Mouse (Mus musculus): ENCODE results near the gene Chil5. TPM values are rescaled to one million over a fixed set of nuclear protein-coding genes. Genes with fewer than 3 reads are reported as not detected.

The Chil5 gene
- 0.31 TPM for polyA plus RNA-seq (2014; fragmentation: Illumina TruSeq; extraction: RNeasy Lipid Tissue Mini Kit (QIAGEN cat#74804); ENCODE audit: low read depth, low replicate concordance)

GRCm38 (mm10) chr3:106032781-106033180 lies at the start of gene Chil5:
Chil5 (minus strand) TSS chr3:106032814.

GRCm38 (mm10) chr3:106014546-106014945 lies 18.1 kb downstream of the Chil5 start, which contains the start of gene Pifo:
Pifo (minus strand) TSS chr3:106014646.

GRCm38 (mm10) chr3:105973411-105973810 lies 59.2 kb downstream of the Chil5 start, which contains the start of gene Ovgp1:
Ovgp1 (plus strand) TSS chr3:105973711.

Other genes starting within 250 kb of the Chil5 start
- 85.0 TPM for gene Rap1a, start 231.5 kb downstream of the Chil5 start, polyA plus RNA-seq (2014; fragmentation: Illumina TruSeq; extraction: RNeasy Lipid Tissue Mini Kit (QIAGEN cat#74804); ENCODE audit: low read depth, low replicate concordance)
- 0.92 TPM for gene Adora3, start 162.0 kb downstream of the Chil5 start, polyA plus RNA-seq (2014; fragmentation: Illumina TruSeq; extraction: RNeasy Lipid Tissue Mini Kit (QIAGEN cat#74804); ENCODE audit: low read depth, low replicate concordance)
- gene Tmigd3, start 161.9 kb downstream of the Chil5 start, polyA plus RNA-seq (2014; fragmentation: Illumina TruSeq; extraction: RNeasy Lipid Tissue Mini Kit (QIAGEN cat#74804); ENCODE audit: low read depth, low replicate concordance) = 3.3 TPM
- 1.2 TPM for gene I830077J02Rik, start 100.2 kb downstream of the Chil5 start, polyA plus RNA-seq (2014; fragmentation: Illumina TruSeq; extraction: RNeasy Lipid Tissue Mini Kit (QIAGEN cat#74804); ENCODE audit: low read depth, low replicate concordance)
- 31.8 TPM for gene Wdr77, start 73.4 kb downstream of the Chil5 start, polyA plus RNA-seq (2014; fragmentation: Illumina TruSeq; extraction: RNeasy Lipid Tissue Mini Kit (QIAGEN cat#74804); ENCODE audit: low read depth, low replicate concordance)
- 189 TPM for gene Atp5f1, start 72.7 kb downstream of the Chil5 start, polyA plus RNA-seq (2014; fragmentation: Illumina TruSeq; extraction: RNeasy Lipid Tissue Mini Kit (QIAGEN cat#74804); ENCODE audit: low read depth, low replicate concordance)
- 2.9 TPM for gene Ovgp1, start 59.1 kb downstream of the Chil5 start, polyA plus RNA-seq (2014; fragmentation: Illumina TruSeq; extraction: RNeasy Lipid Tissue Mini Kit (QIAGEN cat#74804); ENCODE audit: low read depth, low replicate concordance)
- 6.0 TPM for gene Pifo, start 18.2 kb downstream of the Chil5 start, polyA plus RNA-seq (2014; fragmentation: Illumina TruSeq; extraction: RNeasy Lipid Tissue Mini Kit (QIAGEN cat#74804); ENCODE audit: low read depth, low replicate concordance)
- gene Chia1, start 80.4 kb upstream of the Chil5 start, polyA plus RNA-seq (2014; fragmentation: Illumina TruSeq; extraction: RNeasy Lipid Tissue Mini Kit (QIAGEN cat#74804); ENCODE audit: low read depth, low replicate concordance) = 2.2 TPM
- gene Chil3, start 134.8 kb upstream of the Chil5 start, polyA plus RNA-seq (2014; fragmentation: Illumina TruSeq; extraction: RNeasy Lipid Tissue Mini Kit (QIAGEN cat#74804); ENCODE audit: low read depth, low replicate concordance) = 0.86 TPM
- gene Chil4, start 186.7 kb upstream of the Chil5 start, polyA plus RNA-seq (2014; fragmentation: Illumina TruSeq; extraction: RNeasy Lipid Tissue Mini Kit (QIAGEN cat#74804); ENCODE audit: low read depth, low replicate concordance) = not detected